In genomic region chr5:29560667-29561066, GRCm38 (mm10) we compare ENCODE assay signal across 19 mouse cellular contexts. TPM values are rescaled to one million over a fixed set of nuclear protein-coding genes. Genes with fewer than 3 reads are reported as not detected.
A peak's percentile ranks its signal among the peaks of the same experiment; 100 is the strongest.
DNase-seq lines count a peak whose midpoint lies in the region; ATAC-seq and TF ChIP-seq lines count a peak whose summit lies in the region.
"Had no signal": no experiment of that assay in that cellular context is flagged by ENCODE, and none has a peak within 500 bp of the region (broad histone marks: within the 10 kb centered on the region; RNA-seq: fewer than 3 reads in every experiment).

No protein-coding gene starts in this region.

- no peaks in the 10 kb centered on the region for H3K27me3 ChIP-seq in kidney, postnatal 0 days (ENCODE audit: insufficient read depth, low read length)
- 0 out of 2 replicates have a peak, but pooled peaks cover 3% of the 10 kb centered on the region for H3K27me3 ChIP-seq in kidney, embryonic 15.5 days
- H3K27me3 ChIP-seq in Patski: peaks cover 27% of the 10 kb centered on the region
- H3K27me3 ChIP-seq in splenic B cell, adult 2 months (ENCODE audit: control insufficient read depth, insufficient read depth, low read length, poor library complexity, severe bottlenecking): no peaks in the 10 kb centered on the region
- H3K27me3 ChIP-seq in kidney, embryonic 16.5 days (ENCODE audit: insufficient read depth, low read length): peaks cover 2% of the 10 kb centered on the region; the same call in 1 of the 2 replicates
- H3K27me3 ChIP-seq: embryonic facial prominence, embryonic 12.5 days; liver, embryonic 13.5 days; midbrain, embryonic 12.5 days had no signal

- H3K4me2 ChIP-seq in kidney, postnatal 0 days (ENCODE audit: low read length): no peak overlapping the region
- H3K4me2 ChIP-seq in kidney, embryonic 15.5 days: no peak overlapping the region
- no peak overlapping the region for H3K4me2 ChIP-seq in kidney, embryonic 16.5 days (replicated peaks; ENCODE audit: low read depth, low read length)
- H3K4me2 ChIP-seq: embryonic facial prominence, embryonic 12.5 days; liver, embryonic 13.5 days; midbrain, embryonic 12.5 days had no signal

- H3K4me3 ChIP-seq in kidney, postnatal 0 days (replicated peaks; ENCODE audit: low read depth, low read length): no peak overlapping the region
- H3K4me3 ChIP-seq in kidney, embryonic 15.5 days (replicated peaks): no peak overlapping the region
- no peak overlapping the region for H3K4me3 ChIP-seq in kidney, embryonic 16.5 days (ENCODE audit: low read length)
- H3K4me3 ChIP-seq: embryonic facial prominence, embryonic 12.5 days; heart, embryonic 10.5 days; liver, embryonic 13.5 days; midbrain, embryonic 12.5 days had no signal

- POLR2A ChIA-PET in Patski (lab: Charles Lee): no interaction called here

- H3K9ac ChIP-seq in kidney, postnatal 0 days (ENCODE audit: low read depth, low read length): no peak overlapping the region
- no peak overlapping the region for H3K9ac ChIP-seq in kidney, embryonic 15.5 days
- H3K9ac ChIP-seq in kidney, embryonic 16.5 days (replicated peaks; ENCODE audit: low read length): no peak overlapping the region
- H3K9ac ChIP-seq: embryonic facial prominence, embryonic 12.5 days; forebrain, postnatal 0 days; liver, embryonic 13.5 days; midbrain, embryonic 12.5 days had no signal

- in situ Hi-C loops in Patski (cut with MboI; ENCODE audit: low pct_unique_long_range_greater_than_20kb): no loop called here

- peak; percentile 16; the same call in 1 of the 2 replicates for TF ChIP-seq CTCF in kidney, postnatal 0 days (IDR thresholded peaks at IDR 0.05; ENCODE audit: low read depth)
- TF ChIP-seq CTCF in Patski (IDR thresholded peaks at IDR 0.05): peak; percentile 63

- no peaks in the 10 kb centered on the region for H3K9me3 ChIP-seq in kidney, postnatal 0 days (replicated peaks; ENCODE audit: low read length)
- H3K9me3 ChIP-seq in kidney, embryonic 15.5 days (replicated peaks): no peaks in the 10 kb centered on the region
- H3K9me3 ChIP-seq in kidney, embryonic 16.5 days (ENCODE audit: low read length): no peaks in the 10 kb centered on the region
- H3K9me3 ChIP-seq: embryonic facial prominence, embryonic 12.5 days; G1E; heart, embryonic 10.5 days; liver, embryonic 13.5 days; midbrain, embryonic 12.5 days had no signal

- no peak for ATAC-seq in kidney, postnatal 0 days (replicated peaks; ENCODE audit: low FRiP score, low read depth)
- no peak for ATAC-seq in kidney, embryonic 15.5 days (replicated peaks; ENCODE audit: low FRiP score)
- no peak for ATAC-seq in Patski
- no peak for ATAC-seq in kidney, embryonic 16.5 days (ENCODE audit: low FRiP score, low TSS enrichment)
- ATAC-seq: activated CD4-positive, CD25-positive, alpha-beta regulatory T cell, adult 4 months; forebrain, postnatal 0 days had no signal

- H3K27ac ChIP-seq in kidney, postnatal 0 days: no peak overlapping the region
- no peak overlapping the region for H3K27ac ChIP-seq in kidney, embryonic 15.5 days
- no peak overlapping the region for H3K27ac ChIP-seq in kidney, embryonic 16.5 days (ENCODE audit: low read length)
- H3K27ac ChIP-seq: embryonic facial prominence, embryonic 12.5 days; heart, embryonic 10.5 days; liver, embryonic 13.5 days; midbrain, embryonic 12.5 days had no signal

- no peak for DNase-seq in kidney, postnatal 0 days (ENCODE audit: low spot score)
- peak; percentile 30 for DNase-seq in thymus, postnatal 4 days
- DNase-seq in thymus, postnatal 10 days (ENCODE audit: low spot score in 2 of 2): no peak
- DNase-seq in Patski (ENCODE audit: low read depth, low spot score): no peak
- peak; percentile 17 for DNase-seq in splenic B cell, adult 2 months (ENCODE audit: low read depth, low spot score)
- DNase-seq in frontal cortex, postnatal 14 days (ENCODE audit: low spot score in 2 of 2): no peak
- DNase-seq: cerebellum, adult 11 months; cerebellum, postnatal 36 days; forebrain, postnatal 0 days; gastrocnemius, postnatal 25 days; liver, embryonic 13.5 days; lung, postnatal 4 days had no signal

- 89% methylated on average over 2 of the region's 2 CpGs for WGBS in kidney, postnatal 0 days
- WGBS in kidney, embryonic 15.5 days: 86% methylated on average over 2 of the region's 2 CpGs
- 90% methylated on average over 2 of the region's 2 CpGs for WGBS in kidney, embryonic 16.5 days

- no peaks in the 10 kb centered on the region for H3K36me3 ChIP-seq in kidney, postnatal 0 days (ENCODE audit: insufficient read depth, low read length)
- H3K36me3 ChIP-seq in kidney, embryonic 15.5 days: no peaks in the 10 kb centered on the region
- H3K36me3 ChIP-seq in splenic B cell, adult 2 months (ENCODE audit: control insufficient read depth, insufficient read depth, low read length, poor library complexity, severe bottlenecking): no peaks in the 10 kb centered on the region
- H3K36me3 ChIP-seq in kidney, embryonic 16.5 days (ENCODE audit: insufficient read depth, low read length): no peaks in the 10 kb centered on the region
- H3K36me3 ChIP-seq: embryonic facial prominence, embryonic 12.5 days; G1E; heart, embryonic 10.5 days; liver, embryonic 13.5 days; midbrain, embryonic 12.5 days had no signal

- CTCF ChIA-PET in Patski (lab: Charles Lee): no interaction called here

- no peaks in the 10 kb centered on the region for H3K4me1 ChIP-seq in kidney, postnatal 0 days (replicated peaks; ENCODE audit: insufficient read depth, low read length)
- H3K4me1 ChIP-seq in kidney, embryonic 15.5 days: no peaks in the 10 kb centered on the region
- no peaks in the 10 kb centered on the region for H3K4me1 ChIP-seq in kidney, embryonic 16.5 days (ENCODE audit: insufficient read depth, low read length)
- H3K4me1 ChIP-seq: embryonic facial prominence, embryonic 12.5 days; heart, embryonic 10.5 days; liver, embryonic 13.5 days; midbrain, embryonic 12.5 days had no signal

RNA-seq across cellular contexts. Expression of gene Ube3c, which starts 8.4 kb away (rescaled TPM):
- polyA plus RNA-seq in kidney, postnatal 0 days (2015; fragmentation: Nextera tagmentation; extraction: Ambion mirVana): 19.7 and 19.8 TPM in 2 replicates
- polyA plus RNA-seq in kidney, embryonic 15.5 days (2015; fragmentation: Nextera tagmentation; extraction: Ambion mirVana): 28.5 TPM in 2 replicates
- polyA plus RNA-seq in Patski (2021): 57.4 TPM
- 12.1 and 13.2 TPM in 2 replicates for polyA plus RNA-seq in kidney, embryonic 16.5 days (2015; fragmentation: Nextera tagmentation; extraction: Ambion mirVana)

Comparison
In these comparisons a context has a peak if more than half of its experiments do, and no peak if none do; other contexts are left out.
1. DNase-seq: peak in thymus, postnatal 4 days (single experiment) and splenic B cell, adult 2 months (single experiment); none in kidney, postnatal 0 days (single experiment), thymus, postnatal 10 days (0 of 2), Patski (single experiment) and frontal cortex, postnatal 14 days (0 of 2).